Mouse (Mus musculus) spleen, postnatal 36 days (tissue): ENCODE data around the gene Lrrn1.

Experiments
- DNase-seq, 2 experiments: peaks; one replicate each; pipeline ENCODE4 v3.0.0; 2022; ENCODE audit warnings: low spot score in 2 of 2, mixed read lengths in 1 of 2

Gene Lrrn1

GRCm38 (mm10) chr6:107528877-107529864 is at the start of gene Lrrn1:
Gene Lrrn1 (plus strand): TSS chr6:107529768.
- no peak for DNase-seq

- no peak for DNase-seq
Measured at GRCm38 (mm10) chr6:107494491-107494890, 35.1 kb upstream of the Lrrn1 start.

GRCm38 (mm10) chr6:107495830-107496229 is 33.7 kb upstream of the Lrrn1 start:
- no peak for DNase-seq

GRCm38 (mm10) chr6:107513716-107514115 is 15.9 kb upstream of the Lrrn1 start:
- DNase-seq = no peak

- DNase-seq = no peak
Measured at GRCm38 (mm10) chr6:107523953-107524352, 5.6 kb upstream of the Lrrn1 start.

- DNase-seq = no peak
Measured at GRCm38 (mm10) chr6:107529911-107530431, 403 bp downstream of the Lrrn1 start.

GRCm38 (mm10) chr6:107530621-107531285 is 1.2 kb downstream of the Lrrn1 start:
- no peak for DNase-seq

GRCm38 (mm10) chr6:107531526-107532080 is 2.0 kb downstream of the Lrrn1 start:
- DNase-seq = no peak

- no peak for DNase-seq
Measured at GRCm38 (mm10) chr6:107534533-107534932, 5.0 kb downstream of the Lrrn1 start.

- DNase-seq = no peak
Measured at GRCm38 (mm10) chr6:107536631-107537030, 7.1 kb downstream of the Lrrn1 start.

GRCm38 (mm10) chr6:107541222-107541621 is 11.7 kb downstream of the Lrrn1 start:
- DNase-seq = no peak

GRCm38 (mm10) chr6:107541918-107542317 is 12.3 kb downstream of the Lrrn1 start:
- DNase-seq = no peak

- DNase-seq = no peak
Measured at GRCm38 (mm10) chr6:107546272-107546671, 16.7 kb downstream of the Lrrn1 start.

- no peak for DNase-seq
Measured at GRCm38 (mm10) chr6:107552511-107552910, 22.9 kb downstream of the Lrrn1 start.

GRCm38 (mm10) chr6:107555364-107555763 is 25.8 kb downstream of the Lrrn1 start:
- DNase-seq = no peak

GRCm38 (mm10) chr6:107556996-107557395 is 27.4 kb downstream of the Lrrn1 start:
- DNase-seq = no peak

GRCm38 (mm10) chr6:107557806-107558205 is 28.2 kb downstream of the Lrrn1 start:
- no peak for DNase-seq

- no peak for DNase-seq
Measured at GRCm38 (mm10) chr6:107562255-107562654, 32.7 kb downstream of the Lrrn1 start.

GRCm38 (mm10) chr6:107566944-107567634 is 37.5 kb downstream of the Lrrn1 start:
- no peak for DNase-seq

GRCm38 (mm10) chr6:107574561-107574960 is 45.0 kb downstream of the Lrrn1 start:
- no peak for DNase-seq

GRCm38 (mm10) chr6:107575405-107575804 is 45.8 kb downstream of the Lrrn1 start:
- no peak for DNase-seq

- no peak for DNase-seq
Measured at GRCm38 (mm10) chr6:107577309-107577708, 47.7 kb downstream of the Lrrn1 start.
